Mouse (Mus musculus) stomach, postnatal 0 days (tissue): ENCODE results near the gene Cdk2.

Experiments used
- CTCF ChIP-seq: IDR thresholded peaks from 2 replicates; pipeline ENCODE4 v1.5.1; 2016; ENCODE audit warnings: antibody characterized with exemption, low read depth, mild to moderate bottlenecking, moderate library complexity
- EP300 ChIP-seq: optimal IDR thresholded peaks from 2 replicates; pipeline ENCODE3; 2016; ENCODE audit warnings: antibody characterized with exemption

- no peak for TF ChIP-seq CTCF
- TF ChIP-seq EP300 = no peak
These were observed 51.0 kb downstream of the Cdk2 start for GRCm38 (mm10) chr10:128653866-128654265.
